23 mouse cellular contexts compared by ENCODE assay signal in genomic region chr16:87681848-87682247, GRCm38 (mm10). TPM values are rescaled to one million over a fixed set of nuclear protein-coding genes. Genes with fewer than 3 reads are reported as not detected.
DNase-seq lines count a peak whose midpoint lies in the region; ATAC-seq and TF ChIP-seq lines count a peak whose summit lies in the region.
"Had no signal": no experiment of that assay in that cellular context is flagged by ENCODE, and none has a peak within 500 bp of the region (broad histone marks: within the 10 kb centered on the region; RNA-seq: fewer than 3 reads in every experiment).

No protein-coding gene starts in this region.

- H3K4me2 ChIP-seq in intestine, embryonic 16.5 days (ENCODE audit: low read depth, low read length): no peak overlapping the region
- H3K4me2 ChIP-seq: embryonic facial prominence, embryonic 13.5 days; forebrain, embryonic 12.5 days; hindbrain, embryonic 12.5 days had no signal

- no peak overlapping the region for H3K9ac ChIP-seq in liver, adult 2 months (ENCODE audit: low read depth, low read length)
- H3K9ac ChIP-seq in MEL (ENCODE audit: control insufficient read depth, low read depth, low read length, poor library complexity, severe bottlenecking): no peak overlapping the region
- no peak overlapping the region for H3K9ac ChIP-seq in intestine, embryonic 16.5 days (ENCODE audit: low read depth, low read length)
- H3K9ac ChIP-seq: embryonic facial prominence, embryonic 13.5 days; forebrain, embryonic 12.5 days; forebrain, postnatal 0 days; hindbrain, embryonic 12.5 days had no signal

- no peaks in the 10 kb centered on the region for H3K36me3 ChIP-seq in liver, adult 2 months (ENCODE audit: control insufficient read depth, insufficient read depth, low read length)
- H3K36me3 ChIP-seq in MEL (ENCODE audit: control insufficient read depth in 1 of 2, insufficient read depth in 2 of 2, low read length in 2 of 2): no peaks in the 10 kb centered on the region
- H3K36me3 ChIP-seq in intestine, embryonic 16.5 days (ENCODE audit: control insufficient read depth, insufficient read depth, low read length): no peaks in the 10 kb centered on the region
- H3K36me3 ChIP-seq in embryonic facial prominence, embryonic 10.5 days (replicated peaks): no peaks in the 10 kb centered on the region
- H3K36me3 ChIP-seq: embryonic facial prominence, embryonic 13.5 days; forebrain, embryonic 12.5 days; G1E; heart, embryonic 10.5 days; hindbrain, embryonic 12.5 days had no signal

- TF ChIP-seq CTCF in liver, adult 2 months (IDR thresholded peaks at IDR 0.05; ENCODE audit: low read depth, low read length): no peak
- TF ChIP-seq CTCF in MEL (IDR thresholded peaks at IDR 0.05 in 2 of 3, conservative IDR thresholded peaks at IDR 0.05 in 1 of 3; ENCODE audit: control insufficient read depth in 1 of 3, insufficient read depth in 1 of 3, low read depth in 2 of 3, low read length in 3 of 3, poor library complexity in 1 of 3, severe bottlenecking in 1 of 3): no peak

- peak overlapping the region; percentile 37 for H3K27ac ChIP-seq in liver, adult 2 months (replicated peaks; ENCODE audit: insufficient read depth, low read depth, low read length)
- H3K27ac ChIP-seq in MEL (ENCODE audit: control insufficient read depth, low read depth, low read length): no peak overlapping the region
- peak overlapping the region; percentile 65; the same call in 1 of the 2 replicates for H3K27ac ChIP-seq in intestine, embryonic 16.5 days (ENCODE audit: low read length)
- no peak overlapping the region for H3K27ac ChIP-seq in embryonic facial prominence, embryonic 10.5 days (replicated peaks)
- H3K27ac ChIP-seq: forebrain, embryonic 12.5 days; heart, embryonic 10.5 days; hindbrain, embryonic 12.5 days had no signal

- peak; percentile 26 for ATAC-seq in intestine, embryonic 16.5 days
- ATAC-seq: CD4-positive, CD25-positive, alpha-beta regulatory T cell, adult 4 months; forebrain, postnatal 0 days had no signal

- DNase-seq in liver, adult 2 months (ENCODE audit: extremely low read depth, low read depth, low spot score): no peak
- DNase-seq in liver: no peak
- peak; percentile 43 for DNase-seq in 416B (ENCODE audit: low read depth)
- peak; percentile 25 for DNase-seq in MEL (ENCODE audit: low read depth, low spot score)
- no peak for DNase-seq in embryonic facial prominence, embryonic 10.5 days (ENCODE audit: low spot score)
- DNase-seq in urinary bladder, postnatal 10 days (ENCODE audit: low spot score): no peak
- no peak for DNase-seq in yolk sac, embryonic 10.5 days (ENCODE audit: low spot score)
- DNase-seq: adrenal gland, postnatal 10 days; B cell, adult 2 months; cerebellum, adult 11 months; cerebellum, adult 8-10 months; cerebellum, postnatal 14 days; forebrain, postnatal 0 days; gastrocnemius, postnatal 14 days; heart, postnatal 10 days; heart, postnatal 4 days had no signal

- no peak overlapping the region for H3K4me3 ChIP-seq in liver, adult 2 months (ENCODE audit: insufficient read depth, low read depth, low read length)
- H3K4me3 ChIP-seq in MEL (ENCODE audit: control insufficient read depth in 1 of 2, insufficient read depth in 1 of 2, low read depth in 2 of 2, low read length in 2 of 2): no peak overlapping the region
- H3K4me3 ChIP-seq in intestine, embryonic 16.5 days (ENCODE audit: low read length): no peak overlapping the region
- no peak overlapping the region for H3K4me3 ChIP-seq in embryonic facial prominence, embryonic 10.5 days
- H3K4me3 ChIP-seq: embryonic facial prominence, embryonic 13.5 days; forebrain, embryonic 12.5 days; heart, embryonic 10.5 days; hindbrain, embryonic 12.5 days had no signal

- no peaks in the 10 kb centered on the region for H3K79me2 ChIP-seq in liver, adult 2 months (ENCODE audit: control insufficient read depth, insufficient read depth, low read length)
- no peaks in the 10 kb centered on the region for H3K79me2 ChIP-seq in MEL (ENCODE audit: control insufficient read depth, insufficient read depth, low read length, poor library complexity)

- TF ChIP-seq EP300 in MEL (IDR thresholded peaks at IDR 0.05; ENCODE audit: low read depth in 1 of 2, low read length in 2 of 2): no peak

- H3K4me1 ChIP-seq in liver, adult 2 months (ENCODE audit: control insufficient read depth, insufficient read depth, low read length): peaks cover 8% of the 10 kb centered on the region
- H3K4me1 ChIP-seq in MEL (ENCODE audit: control insufficient read depth in 1 of 2, insufficient read depth in 2 of 2, low read length in 2 of 2): no peaks in the 10 kb centered on the region
- H3K4me1 ChIP-seq in intestine, embryonic 16.5 days (ENCODE audit: control insufficient read depth, insufficient read depth, low read length): peaks cover 9% of the 10 kb centered on the region; the same call in 1 of the 2 replicates
- peaks cover 20% of the 10 kb centered on the region for H3K4me1 ChIP-seq in embryonic facial prominence, embryonic 10.5 days
- H3K4me1 ChIP-seq: forebrain, embryonic 12.5 days; heart, embryonic 10.5 days; hindbrain, embryonic 12.5 days had no signal

- WGBS in liver, adult 2 months: 86% methylated on average over 3 of the region's 3 CpGs
- 50% methylated on average over 3 of the region's 3 CpGs for WGBS in intestine, embryonic 16.5 days
- 48% methylated on average over 3 of the region's 3 CpGs for WGBS in embryonic facial prominence, embryonic 10.5 days

- no peaks in the 10 kb centered on the region for H3K9me3 ChIP-seq in MEL (replicated peaks; ENCODE audit: insufficient read depth, low read length)
- no peaks in the 10 kb centered on the region for H3K9me3 ChIP-seq in intestine, embryonic 16.5 days (ENCODE audit: control insufficient read depth, low read length)
- H3K9me3 ChIP-seq in embryonic facial prominence, embryonic 10.5 days: no peaks in the 10 kb centered on the region
- H3K9me3 ChIP-seq: embryonic facial prominence, embryonic 13.5 days; forebrain, embryonic 12.5 days; G1E; heart, embryonic 10.5 days; hindbrain, embryonic 12.5 days had no signal

- TF ChIP-seq POLR2A in liver, adult 2 months (IDR thresholded peaks at IDR 0.05; ENCODE audit: extremely low read depth, insufficient read depth, low read length): no peak
- no peak for TF ChIP-seq POLR2A in MEL (IDR thresholded peaks at IDR 0.05; ENCODE audit: control insufficient read depth in 1 of 2, insufficient read depth in 1 of 2, low read depth in 1 of 2, low read length in 2 of 2, poor library complexity in 1 of 2)

- H3K27me3 ChIP-seq in liver, adult 2 months (ENCODE audit: control insufficient read depth, insufficient read depth, low read length): no peaks in the 10 kb centered on the region
- no peaks in the 10 kb centered on the region for H3K27me3 ChIP-seq in MEL (ENCODE audit: control insufficient read depth in 1 of 2, insufficient read depth in 2 of 2, low read length in 2 of 2)
- H3K27me3 ChIP-seq in intestine, embryonic 16.5 days (replicated peaks; ENCODE audit: control insufficient read depth, insufficient read depth, low read length): no peaks in the 10 kb centered on the region
- H3K27me3 ChIP-seq in embryonic facial prominence, embryonic 10.5 days (replicated peaks; ENCODE audit: low read depth, poor library complexity, severe bottlenecking): no peaks in the 10 kb centered on the region
- H3K27me3 ChIP-seq: embryonic facial prominence, embryonic 13.5 days; forebrain, embryonic 12.5 days; hindbrain, embryonic 12.5 days had no signal

- no peak for TF ChIP-seq RAD21 in MEL (IDR thresholded peaks at IDR 0.05; ENCODE audit: low read depth, low read length)

TF ChIP-seq in MEL, 35 proteins besides CTCF, POLR2A, EP300 and RAD21:
- TF ChIP-seq MAX (IDR thresholded peaks at IDR 0.05; ENCODE audit: low read length) (no peak), ZKSCAN1 (IDR thresholded peaks at IDR 0.05; ENCODE audit: low read depth, low read length) (no peak), MAFK (IDR thresholded peaks at IDR 0.05; ENCODE audit: borderline replicate concordance, low read depth, low read length) (no peak), ZC3H11A (IDR thresholded peaks at IDR 0.05; ENCODE audit: low read depth, low read length) (no peak), CHD1 (IDR thresholded peaks at IDR 0.05; ENCODE audit: low read depth, low read length) (no peak), SMC3 (IDR thresholded peaks at IDR 0.05; ENCODE audit: low read depth, low read length) (no peak), MXI1 (IDR thresholded peaks at IDR 0.05; ENCODE audit: low read depth, low read length) (no peak), GABPA (IDR thresholded peaks at IDR 0.05; ENCODE audit: low read depth, low read length) (no peak), POLR2AphosphoS5 (IDR thresholded peaks at IDR 0.05; ENCODE audit: borderline replicate concordance, low read depth, low read length) (no peak), TAL1 (IDR thresholded peaks at IDR 0.05; ENCODE audit: low read length) (no peak), NRF1 (IDR thresholded peaks at IDR 0.05; ENCODE audit: insufficient read depth, low read depth, low read length, poor library complexity, severe bottlenecking) (no peak), ZMIZ1 (IDR thresholded peaks at IDR 0.05; ENCODE audit: low read depth, low read length) (no peak), JUND (IDR thresholded peaks at IDR 0.05; ENCODE audit: low read depth, low read length) (no peak), HCFC1 (IDR thresholded peaks at IDR 0.05; ENCODE audit: low read depth, low read length) (no peak), CHD2 (IDR thresholded peaks at IDR 0.05; ENCODE audit: low read length) (no peak), ETS1 (IDR thresholded peaks at IDR 0.05; ENCODE audit: low read depth, low read length) (no peak), USF2 (IDR thresholded peaks at IDR 0.05; ENCODE audit: borderline replicate concordance in 1 of 2, insufficient read depth in 1 of 2, low read depth in 1 of 2, low read length in 2 of 2) (no peak), ELF1 (IDR thresholded peaks at IDR 0.05; ENCODE audit: low read depth, low read length) (no peak), TBP (IDR thresholded peaks at IDR 0.05; ENCODE audit: low read depth, low read length) (no peak), ZNF384 (IDR thresholded peaks at IDR 0.05; ENCODE audit: low read depth, low read length) (no peak)

RNA-seq across cellular contexts. Expression of gene Bach1, which starts 16.9 kb away (rescaled TPM):
- 28.9 and 34.8 TPM in 2 replicates for total RNA-seq in liver, adult 2 months (2014; rRNA removed)
- polyA plus RNA-seq in liver, adult 2 months (2012; rRNA removed): 6.3 and 8.2 TPM in 2 replicates
- total RNA-seq in MEL (2012; rRNA removed): 21.1 and 23.1 TPM in 2 replicates
- polyA plus RNA-seq in MEL (2012; ENCODE audit: insufficient read depth in 1 of 2, insufficient read length in 2 of 2, low read depth in 1 of 2, low replicate concordance in 2 of 2, missing spikeins in 1 of 2): 10 to 100 TPM in 1 of 2 experiments, not detected in 1; 20.5 TPM
- polyA plus RNA-seq in intestine, embryonic 16.5 days (2015; fragmentation: Nextera tagmentation; extraction: Ambion mirVana): 16.6 and 18.2 TPM in 2 replicates
- 14.1 and 14.4 TPM in 2 replicates for polyA plus RNA-seq in embryonic facial prominence, embryonic 10.5 days (2016; fragmentation: Nextera tagmentation; extraction: Ambion mirVana)

Comparison
In these comparisons a context has a peak if more than half of its experiments do, and no peak if none do; other contexts are left out.
1. DNase-seq: peak in 416B (single experiment) and MEL (single experiment); none in liver, adult 2 months (single experiment), liver (single experiment), embryonic facial prominence, embryonic 10.5 days (single experiment), urinary bladder, postnatal 10 days (single experiment) and yolk sac, embryonic 10.5 days (single experiment).
2. H3K27ac ChIP-seq: peak in liver, adult 2 months (single experiment) and intestine, embryonic 16.5 days (single experiment); none in MEL (single experiment) and embryonic facial prominence, embryonic 10.5 days (single experiment).